Mouse (Mus musculus) layer of hippocampus, adult 2 months (tissue): ENCODE measurements around the gene Fer. TPM values are rescaled to one million over a fixed set of nuclear protein-coding genes. Genes with fewer than 3 reads are reported as not detected.

ENCODE experiments used
- DNase-seq, 2 experiments: peaks; one replicate each; pipeline ENCODE4 v3.0.0; 2022; ENCODE audit warnings: low spot score in 2 of 2
- H3K27ac ChIP-seq: fragments of 200-600 bp; 2 replicates; pipeline ENCODE4 v1.8.1; 2022
- H3K4me3 ChIP-seq: fragments of 200-600 bp; 2 replicates; pipeline ENCODE4 v1.8.1; 2022; ENCODE audit warnings: mild to moderate bottlenecking
- CTCF ChIP-seq: fragments of 200-600 bp; conservative IDR thresholded peaks from 2 replicates; pipeline ENCODE4 v1.8.1; 2022; ENCODE audit warnings: antibody characterized with exemption, mild to moderate bottlenecking, moderate library complexity
- long read RNA-seq, 2 experiments: library from polyadenylated mRNA; stranded (forward); transcript quantifications; one replicate each; pipeline ENCODE4 v2.0.0; 2021; ENCODE audit warnings: borderline mapping rate in 2 of 2
- total RNA-seq, 2 experiments: library from RNA; stranded (reverse); gene quantifications; 2 replicates each; pipeline ENCODE4 v1.2.3; 2021

The Fer gene
- 10 to 100 TPM; 32.9 to 34.9 TPM for total RNA-seq
- long read RNA-seq, experiment 1, partial matches to known transcripts, result 1 of 24 reads
- long read RNA-seq, experiment 1, other reads (novel, unspliced or antisense), result 23 of 24 reads
- long read RNA-seq, experiment 2, partial matches to known transcripts, result 1 of 26 reads
- long read RNA-seq, experiment 2, other reads (novel, unspliced or antisense), result 25 of 26 reads

- DNase-seq, result peak in 1 of 2 experiments; percentile 25
Measured at GRCm38 (mm10) chr17:63863012-63863630, at the start of gene Fer. Fer (plus strand) TSS chr17:63863062.

GRCm38 (mm10) chr17:63813552-63813951 lies 49.3 kb upstream of the Fer start:
- DNase-seq, result no peak
- no peak for TF ChIP-seq CTCF
- Histone ChIP-seq H3K27ac (no peak overlapping the region), H3K4me3 (no peak overlapping the region)

More at GRCm38 (mm10) chr17:63863012-63863630, at the start of gene Fer:
- H3K27ac ChIP-seq, result peak within 1 kb of the TSS; percentile 95
- TF ChIP-seq CTCF, result no peak
- peak within 1 kb of the TSS; percentile 78 for H3K4me3 ChIP-seq

- TF ChIP-seq CTCF, result no peak
- no peak for DNase-seq
- H3K27ac ChIP-seq, result no peak overlapping the region
- H3K4me3 ChIP-seq, result no peak overlapping the region
Measured at GRCm38 (mm10) chr17:63818444-63819027, 44.3 kb upstream of the Fer start.

- no peak overlapping the region for H3K4me3 ChIP-seq
- no peak for DNase-seq
- H3K27ac ChIP-seq, result no peak overlapping the region
- TF ChIP-seq CTCF, result no peak
Measured at GRCm38 (mm10) chr17:63824141-63824540, 38.7 kb upstream of the Fer start.

GRCm38 (mm10) chr17:63826196-63826595 lies 36.7 kb upstream of the Fer start:
- H3K27ac ChIP-seq, result no peak overlapping the region
- no peak for DNase-seq
- no peak for TF ChIP-seq CTCF
- no peak overlapping the region for H3K4me3 ChIP-seq

- DNase-seq, result no peak
- Histone ChIP-seq H3K27ac (no peak overlapping the region), H3K4me3 (no peak overlapping the region)
- no peak for TF ChIP-seq CTCF
Measured at GRCm38 (mm10) chr17:63826767-63827166, 36.1 kb upstream of the Fer start.

- no peak overlapping the region for H3K27ac ChIP-seq
- DNase-seq, result no peak
- TF ChIP-seq CTCF, result no peak
- H3K4me3 ChIP-seq, result no peak overlapping the region
Measured at GRCm38 (mm10) chr17:63828561-63829332, 34.1 kb upstream of the Fer start.

- no peak overlapping the region for H3K27ac ChIP-seq
Measured at GRCm38 (mm10) chr17:63831550-63831949, 31.3 kb upstream of the Fer start.

GRCm38 (mm10) chr17:63836223-63836622 lies 26.6 kb upstream of the Fer start:
- H3K27ac ChIP-seq, result no peak overlapping the region
- no peak for TF ChIP-seq CTCF
- DNase-seq, result no peak
- H3K4me3 ChIP-seq, result no peak overlapping the region

More at GRCm38 (mm10) chr17:63831550-63831949, 31.3 kb upstream of the Fer start:
- H3K4me3 ChIP-seq, result no peak overlapping the region
- DNase-seq, result no peak
- TF ChIP-seq CTCF, result no peak

GRCm38 (mm10) chr17:63836641-63837040 lies 26.2 kb upstream of the Fer start:
- no peak for DNase-seq
- Histone ChIP-seq H3K4me3 (no peak overlapping the region), H3K27ac (no peak overlapping the region)
- no peak for TF ChIP-seq CTCF

- no peak for TF ChIP-seq CTCF
- DNase-seq, result no peak
- H3K4me3 ChIP-seq, result no peak overlapping the region
- no peak overlapping the region for H3K27ac ChIP-seq
Measured at GRCm38 (mm10) chr17:63838144-63838543, 24.7 kb upstream of the Fer start.

- no peak overlapping the region for H3K4me3 ChIP-seq
- peak; percentile 48 for TF ChIP-seq CTCF
- DNase-seq, result no peak
- H3K27ac ChIP-seq, result no peak overlapping the region
Measured at GRCm38 (mm10) chr17:63839636-63840269, 23.1 kb upstream of the Fer start.

- Histone ChIP-seq H3K27ac (no peak overlapping the region), H3K4me3 (no peak overlapping the region)
- no peak for TF ChIP-seq CTCF
- DNase-seq, result no peak
Measured at GRCm38 (mm10) chr17:63842226-63842625, 20.6 kb upstream of the Fer start.
